Mouse (Mus musculus) liver, embryonic 14.5 days (tissue): Measurements from ENCODE around the gene Lpcat2.

Experiments used
- CTCF ChIP-seq: IDR thresholded peaks from 2 replicates; pipeline ENCODE4 v1.5.1; 2016; ENCODE audit warnings: antibody characterized with exemption, low read depth, control low read depth
- EP300 ChIP-seq: IDR thresholded peaks from 2 replicates; pipeline ENCODE4 v1.6.1; 2016; ENCODE audit warnings: antibody characterized with exemption, low read depth

GRCm38 (mm10) chr8:92827243-92828034, 27.7 kb upstream of the Lpcat2 start, which contains the start of gene Mmp2:
- TF ChIP-seq CTCF (no peak), EP300 (no peak)
